Mouse (Mus musculus) left cerebral cortex, adult 11 months (tissue): Measurements from ENCODE around the gene Arhgef5.

Source experiments
- DNase-seq: peaks from one replicate; pipeline ENCODE4 v3.0.0; 2022; ENCODE audit warnings: low spot score

The Arhgef5 gene

DNA sequence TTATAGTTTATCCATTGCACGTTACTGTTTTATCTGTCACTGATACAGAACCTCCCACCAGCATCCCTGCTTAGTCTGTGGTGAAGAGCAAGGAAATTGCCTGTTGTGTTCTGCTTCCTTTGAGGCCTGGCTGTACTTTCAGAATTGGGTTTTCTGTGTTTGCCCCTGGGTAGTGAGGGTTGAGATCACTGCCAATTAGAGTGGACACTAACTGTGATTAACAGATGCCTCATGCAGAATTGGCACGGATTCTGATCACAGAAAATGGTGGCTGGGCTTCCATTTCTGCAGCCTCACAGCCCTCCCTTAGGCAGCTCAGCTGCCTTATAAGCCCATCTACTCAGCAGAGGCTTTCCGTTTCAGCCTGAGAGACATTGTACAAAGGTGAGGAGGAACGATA is 68.1 kb downstream of the Arhgef5 start:
- no peak for DNase-seq

GRCm38 (mm10) chr6:43335619-43336234 is 70.3 kb downstream of the Arhgef5 start:
- no peak for DNase-seq

GRCm38 (mm10) chr6:43337491-43337961 is 72.1 kb downstream of the Arhgef5 start:
- no peak for DNase-seq

DNA sequence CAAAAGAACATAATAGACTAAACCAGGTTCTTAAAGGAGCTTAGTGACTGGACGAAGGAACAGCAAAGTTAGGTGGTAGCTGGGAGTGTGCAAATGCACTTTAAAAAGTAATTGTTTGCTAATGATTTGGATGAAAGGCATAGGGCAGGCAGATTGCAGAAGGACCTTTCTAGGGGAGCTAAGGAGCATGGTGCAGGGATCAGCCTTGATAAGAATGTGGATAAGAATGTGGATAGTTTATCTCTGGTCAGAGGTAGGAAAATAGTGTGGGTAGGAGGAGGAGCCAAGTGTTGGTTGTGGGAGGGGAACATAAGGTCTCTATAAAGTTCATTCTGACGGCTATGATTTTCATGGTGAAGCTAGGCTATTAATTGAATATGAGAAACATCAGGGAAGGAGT is 73.4 kb downstream of the Arhgef5 start:
- DNase-seq, result no peak
